Mouse (Mus musculus): ENCODE measurements around the gene Tle6. TPM values are rescaled to one million over a fixed set of nuclear protein-coding genes. Genes with fewer than 3 reads are reported as not detected.

Tle6 gene
- total and polyA plus RNA-seq, 3 experiments = 16.9 to 31.9 TPM; not detected in 1

- TF ChIP-seq MAFK (IDR thresholded peaks at IDR 0.05; ENCODE audit: borderline replicate concordance, low read depth, low read length) (no peak), ZNF384 (IDR thresholded peaks at IDR 0.05; ENCODE audit: low read depth, low read length) (no peak), GATA1 (IDR thresholded peaks at IDR 0.05; ENCODE audit: low read depth, low read length) (no peak), NELFE (IDR thresholded peaks at IDR 0.05; ENCODE audit: low read depth, low read length) (peak; percentile 70), ZC3H11A (IDR thresholded peaks at IDR 0.05; ENCODE audit: low read depth, low read length) (no peak), POLR2A (IDR thresholded peaks at IDR 0.05; ENCODE audit: control insufficient read depth in 1 of 2, insufficient read depth in 1 of 2, low read depth in 1 of 2, low read length in 2 of 2, poor library complexity in 1 of 2) (peak; percentile 63 to 90), MYB (IDR thresholded peaks at IDR 0.05; ENCODE audit: low read depth, low read length) (no peak), CTCF (IDR thresholded peaks at IDR 0.05 in 2 of 3, conservative IDR thresholded peaks at IDR 0.05 in 1 of 3; ENCODE audit: control insufficient read depth in 1 of 3, insufficient read depth in 1 of 3, low read depth in 2 of 3, low read length in 3 of 3, poor library complexity in 1 of 3, severe bottlenecking in 1 of 3) (peak; percentile 26 to 62 (median 35); a peak in 4 of 6 replicates), MXI1 (IDR thresholded peaks at IDR 0.05; ENCODE audit: low read depth, low read length) (peak; percentile 90), ELF1 (IDR thresholded peaks at IDR 0.05; ENCODE audit: low read depth, low read length) (peak; percentile 74), SIN3A (IDR thresholded peaks at IDR 0.05; ENCODE audit: low read length) (peak; percentile 70)
Measured at GRCm38 (mm10) chr10:81643449-81644055, 42.7 kb upstream of the Tle6 start (continued).

DNA sequence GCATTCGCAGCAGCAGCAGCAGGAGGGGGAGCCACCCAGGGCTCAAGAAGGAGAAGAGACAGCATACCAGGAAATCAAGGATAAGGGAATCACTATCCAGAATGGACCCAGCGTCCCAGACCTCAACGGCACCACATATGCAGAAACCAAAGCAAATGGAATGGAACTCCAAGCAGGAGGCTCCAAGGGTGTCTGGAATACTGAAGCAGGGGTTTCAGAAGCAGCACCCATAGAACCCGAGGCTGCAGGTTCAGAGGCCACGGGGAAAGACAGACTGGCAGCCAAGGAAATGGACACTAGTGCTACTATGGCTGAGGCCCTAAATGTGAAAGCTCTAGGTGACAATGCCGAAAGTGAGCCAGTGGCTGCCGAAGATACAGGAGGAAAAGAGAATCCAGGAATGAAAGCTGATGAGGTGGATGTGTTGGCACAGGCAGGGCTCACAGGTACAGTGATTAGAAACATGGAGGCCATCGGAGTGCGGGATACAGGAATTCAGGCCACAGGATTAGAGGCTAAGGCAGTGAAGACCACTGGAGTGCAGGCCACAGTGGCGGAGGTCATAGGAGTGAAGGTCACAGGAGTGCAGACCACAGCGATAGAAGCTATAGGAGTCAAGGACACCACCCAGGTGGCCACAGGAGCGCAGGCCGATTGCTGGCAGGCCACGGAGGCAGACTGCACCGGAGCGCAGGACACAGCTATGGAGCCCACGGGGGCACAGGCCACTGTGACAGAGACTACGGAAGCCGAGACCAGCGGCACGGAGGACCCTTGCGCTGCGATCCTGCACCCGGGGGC is 42.0 kb upstream of the Tle6 start:
- peak overlapping the region; percentile 55 to 93 for H3K4me3 ChIP-seq (ENCODE audit: control insufficient read depth in 1 of 2, insufficient read depth in 1 of 2, low read depth in 2 of 2, low read length in 2 of 2)
- TF ChIP-seq UBTF (IDR thresholded peaks at IDR 0.05; ENCODE audit: borderline replicate concordance, insufficient read depth, low read depth, low read length) (0 out of 2 replicates have a peak, but pooled peaks have one; percentile 53), CHD1 (IDR thresholded peaks at IDR 0.05; ENCODE audit: low read depth, low read length) (0 out of 2 replicates have a peak, but pooled peaks have one; percentile 54), SIN3A (IDR thresholded peaks at IDR 0.05; ENCODE audit: low read length) (peak; percentile 25; the same call in 1 of the 2 replicates), GABPA (IDR thresholded peaks at IDR 0.05; ENCODE audit: low read depth, low read length) (no peak), MYB (IDR thresholded peaks at IDR 0.05; ENCODE audit: low read depth, low read length) (no peak), E2F4 (IDR thresholded peaks at IDR 0.05; ENCODE audit: borderline replicate concordance, low read depth, low read length) (no peak)
- H3K9ac ChIP-seq (ENCODE audit: control insufficient read depth, low read depth, low read length, poor library complexity, severe bottlenecking) = peak overlapping the region; percentile 82
- H3K27me3 ChIP-seq (ENCODE audit: control insufficient read depth in 1 of 2, insufficient read depth in 2 of 2, low read length in 2 of 2) = no peaks in the 10 kb centered on the region
- H3K4me1 ChIP-seq (ENCODE audit: control insufficient read depth in 1 of 2, insufficient read depth in 2 of 2, low read length in 2 of 2) = peaks cover 2 to 15% of the 10 kb centered on the region in 2 experiments; a peak in 3 of 4 replicates
- peak overlapping the region; percentile 76 for H3K27ac ChIP-seq (ENCODE audit: control insufficient read depth, low read depth, low read length)
- peaks cover 0 to 6% of the 10 kb centered on the region in 2 experiments; a peak in 1 of 4 replicates for H3K36me3 ChIP-seq (ENCODE audit: control insufficient read depth in 1 of 2, insufficient read depth in 2 of 2, low read length in 2 of 2)
- no peak for DNase-seq (ENCODE audit: low read depth, low spot score)
- H3K79me2 ChIP-seq (ENCODE audit: control insufficient read depth, insufficient read depth, low read length, poor library complexity) = peaks cover 3% of the 10 kb centered on the region; the same call in 1 of the 2 replicates
- no peaks in the 10 kb centered on the region for H3K9me3 ChIP-seq (replicated peaks; ENCODE audit: insufficient read depth, low read length)
